Mouse (Mus musculus) heart, postnatal 14 days (tissue): Measurements from ENCODE around the gene Ccdc157. TPM values are rescaled to one million over a fixed set of nuclear protein-coding genes. Genes with fewer than 3 reads are reported as not detected.
"Not testable (repeated sequence)": the region's sequence is repeated elsewhere in the genome, so short reads cannot be mapped to it uniquely, and the experiment has no call there.

Experiments used
- DNase-seq, 2 experiments: peaks; one replicate each; pipeline ENCODE4 v3.0.0; 2021 to 2022
- intact Hi-C: fragments of 180-260 bp; cut with DNase I; formaldehyde crosslinking; loops from one replicate; pipeline ENCODE4 v1.15.1; 2025
- total RNA-seq, 2 experiments: library from RNA; stranded (reverse); gene quantifications; 2 replicates each; pipeline ENCODE4 v1.2.3; 2021

Gene Ccdc157
- total RNA-seq, 2 experiments from 2014 or later = 5.6 to 7.4 TPM

DNA sequence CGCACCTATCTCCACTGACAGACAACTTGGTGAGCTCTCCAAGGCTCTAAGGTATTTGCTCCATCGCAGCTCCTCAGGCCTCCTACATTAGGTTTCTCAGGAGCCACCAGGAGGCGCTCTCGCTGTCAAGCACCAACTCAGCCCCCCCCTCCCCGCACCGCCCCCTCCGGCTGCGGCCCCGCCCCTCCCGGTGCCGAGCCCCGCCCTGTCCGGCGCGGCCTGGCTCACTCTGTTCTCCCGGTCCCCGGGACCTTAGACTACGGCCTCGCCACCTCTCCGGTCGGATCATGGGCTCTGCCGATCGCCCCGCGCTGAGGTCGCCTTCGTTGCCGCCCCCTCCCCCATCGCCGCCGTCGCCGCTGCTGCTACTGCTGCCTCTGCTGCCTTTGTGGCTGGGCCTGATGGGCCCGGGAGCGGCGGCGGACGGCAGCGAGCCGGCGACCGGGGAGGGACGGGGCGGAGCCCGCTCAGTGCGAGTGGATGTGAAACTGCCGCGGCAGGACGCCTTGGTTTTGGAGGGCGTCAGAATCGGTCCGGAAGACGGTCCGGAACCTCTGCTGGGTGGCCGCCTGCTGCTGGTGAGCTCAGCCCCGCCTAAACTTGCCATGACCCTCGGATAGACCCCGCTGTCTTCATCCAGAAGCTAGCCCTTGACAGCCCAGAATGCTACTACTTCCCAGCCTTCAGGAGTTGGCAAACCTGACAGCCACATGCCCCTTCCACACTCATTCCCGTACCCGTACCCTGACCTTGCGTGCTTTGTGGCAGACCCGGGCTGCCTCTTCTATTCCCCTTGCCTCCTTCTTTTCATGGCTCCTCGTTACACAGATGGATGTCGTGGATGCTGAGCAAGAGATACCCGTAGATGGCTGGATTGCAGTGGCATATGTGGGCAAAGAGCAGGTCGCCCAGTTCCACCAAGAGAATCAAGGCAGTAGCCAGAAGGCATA lies 24.8 kb downstream of the Ccdc157 start, which contains the start of gene Rnf215:
Rnf215 (plus strand) TSS at position 217 of the 950 bp plus-strand sequence.
- DNase-seq = peak; percentile 94 to 95
- intact Hi-C loops = loop anchor here (1.0 to 2.0 kb wide), 3 partner anchors 25 to 288 kb away; partner anchors contain the start of genes Ccdc157 and Sf3a1

DNA sequence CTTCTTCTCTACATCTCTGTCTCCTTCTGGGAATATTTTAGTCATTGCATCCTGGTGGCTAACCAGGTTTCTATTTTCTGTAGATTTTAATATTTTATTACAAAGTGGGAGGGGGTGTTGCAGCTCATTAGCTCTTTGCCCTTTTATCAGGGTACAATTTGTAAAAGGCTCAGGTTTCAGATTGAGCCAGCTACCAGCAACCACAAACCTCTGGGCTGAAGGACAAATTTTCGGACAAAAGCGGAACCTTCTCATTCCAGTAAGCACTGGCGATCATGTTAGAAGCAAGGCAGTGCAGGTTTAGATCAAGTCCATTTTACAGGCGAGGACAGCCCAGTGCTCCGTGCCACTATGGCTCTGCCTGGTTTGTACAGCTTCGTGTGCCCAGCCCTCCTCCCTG lies 25.7 kb downstream of the Ccdc157 start:
- no peak for DNase-seq
- intact Hi-C loops = loop anchor here (1.0 to 2.0 kb wide), 2 partner anchors 86 to 288 kb away; no protein-coding TSS in a partner anchor

DNA sequence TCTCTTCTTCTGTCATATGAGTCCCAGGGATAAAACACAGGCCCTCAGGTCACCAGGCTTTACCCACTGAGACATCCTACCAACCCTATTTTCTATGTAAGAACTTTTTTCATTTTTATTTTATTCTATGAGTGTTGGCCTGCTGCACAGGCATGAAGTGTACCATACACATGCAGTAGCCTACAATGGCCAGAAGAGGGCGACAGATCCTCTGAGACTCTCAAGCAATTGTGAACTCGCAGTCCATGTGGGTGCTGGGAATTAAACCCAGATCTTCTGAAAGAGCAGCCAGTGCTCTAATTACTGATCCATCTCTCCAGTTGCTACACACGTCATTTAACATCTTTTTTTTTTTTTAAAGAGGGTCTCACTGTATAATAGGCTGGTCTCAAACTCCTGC lies 26.6 kb downstream of the Ccdc157 start:
- intact Hi-C loops = no loop called here

DNA sequence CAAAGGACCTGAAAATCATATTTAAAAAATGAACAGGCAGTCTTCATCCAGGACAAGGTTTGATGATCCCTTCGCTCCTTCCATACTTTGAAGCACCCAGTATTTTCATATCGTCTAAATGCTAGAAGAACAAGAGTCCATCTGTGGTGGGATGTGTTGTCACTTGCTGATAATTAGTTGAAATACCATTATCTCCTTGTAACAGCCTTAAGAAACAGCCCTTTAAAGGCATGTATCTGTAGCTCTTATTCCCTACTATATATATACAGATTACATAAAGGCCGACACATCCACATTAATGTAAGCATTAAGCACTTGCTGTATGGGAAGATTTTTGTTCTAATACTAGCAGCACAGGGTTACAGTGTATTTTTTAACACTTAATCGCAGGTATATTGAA lies 31.6 kb downstream of the Ccdc157 start:
- intact Hi-C loops, DNase-seq: not testable (repeated sequence)

More for the DNA sequence above, 26.6 kb downstream of the Ccdc157 start:
- DNase-seq = no peak

DNA sequence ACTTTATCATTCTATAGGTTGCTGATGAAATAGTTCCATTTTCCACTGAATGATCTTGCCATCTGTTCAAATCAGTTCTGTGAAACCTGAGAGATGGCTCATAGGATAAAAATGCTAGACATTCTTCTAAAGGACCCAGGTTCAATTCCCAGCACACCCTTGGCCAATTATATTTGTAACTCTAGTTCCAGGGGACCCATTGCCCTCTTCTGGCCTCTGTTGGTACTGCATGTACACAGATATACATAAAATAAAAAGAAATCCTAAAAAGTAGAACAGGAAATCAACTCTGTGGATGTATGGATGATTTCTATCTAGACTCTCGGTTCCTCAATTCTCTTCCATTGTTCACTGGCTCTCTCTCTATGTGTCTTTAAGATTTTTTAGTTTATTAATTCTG lies 33.0 kb downstream of the Ccdc157 start:
- intact Hi-C loops = no loop called here
- DNase-seq = no peak

DNA sequence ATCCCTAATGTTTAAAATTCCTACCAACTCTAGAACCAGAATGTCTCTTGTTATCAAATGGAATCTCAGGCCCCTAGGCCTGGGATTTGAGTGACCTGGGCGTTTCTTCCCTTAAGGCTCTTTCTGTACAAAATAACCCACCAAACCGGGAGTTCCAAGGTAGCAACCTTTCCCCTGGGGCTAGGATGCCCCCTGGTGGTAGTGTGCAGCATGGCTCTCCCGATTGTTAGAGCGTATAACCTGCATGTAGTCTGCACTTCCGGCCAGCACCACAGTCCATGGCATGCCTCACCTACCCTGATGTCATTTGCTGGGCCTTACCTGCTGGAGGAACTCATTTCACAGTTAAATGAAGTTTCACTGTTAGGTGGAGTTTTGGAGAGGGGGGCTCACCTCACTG lies 36.2 kb downstream of the Ccdc157 start:
- intact Hi-C loops = loop anchor here (2.0 kb wide), 1 partner anchor 29 kb away; the partner anchor contains the start of gene Mtfp1
- DNase-seq = peak in 1 of 2 experiments; percentile 43

DNA sequence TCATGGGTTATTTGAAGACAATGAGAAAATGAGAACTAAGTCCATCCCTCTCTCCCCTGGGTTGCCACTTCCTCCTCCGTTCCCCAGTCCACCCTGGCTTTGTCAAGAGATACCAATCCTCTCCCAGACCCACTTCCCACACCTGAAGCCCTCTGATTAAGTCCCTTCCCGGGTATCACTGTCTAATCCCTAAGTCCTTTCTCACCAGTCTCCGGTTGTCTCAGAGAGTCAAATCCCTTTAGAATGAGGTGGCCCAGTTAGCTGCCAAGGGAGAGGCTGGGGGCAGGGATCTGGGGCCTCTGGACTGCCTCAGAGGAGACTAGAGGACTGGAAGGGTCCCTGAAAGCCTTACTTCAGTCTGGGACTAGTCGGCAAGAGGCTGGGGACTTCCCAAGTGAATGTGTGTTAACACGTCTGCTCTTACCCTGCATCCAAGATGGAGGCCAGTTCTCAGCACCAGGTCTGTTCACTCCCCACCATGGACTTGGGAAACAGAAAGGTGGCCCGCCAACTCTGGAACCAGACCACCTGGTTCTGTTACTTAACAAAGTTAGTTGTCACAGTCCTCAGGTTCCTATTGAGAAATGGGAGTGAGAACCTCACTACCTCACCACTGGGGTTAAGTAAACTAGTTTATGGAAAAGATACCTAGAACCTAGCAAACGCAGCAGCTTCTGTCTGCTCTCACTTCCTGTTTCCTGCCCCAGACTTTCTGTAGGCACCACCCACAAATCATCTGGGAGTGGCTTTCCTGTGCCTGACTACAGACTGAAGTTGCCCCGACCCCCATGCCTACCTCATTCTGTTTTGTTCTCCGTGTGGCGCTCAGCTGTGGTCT lies 37.1 kb downstream of the Ccdc157 start, which contains the start of gene Sec14l2:
Sec14l2 (minus strand) TSS at position 674 of the 838 bp plus-strand sequence.
- intact Hi-C loops = no loop called here
- DNase-seq = no peak

DNA sequence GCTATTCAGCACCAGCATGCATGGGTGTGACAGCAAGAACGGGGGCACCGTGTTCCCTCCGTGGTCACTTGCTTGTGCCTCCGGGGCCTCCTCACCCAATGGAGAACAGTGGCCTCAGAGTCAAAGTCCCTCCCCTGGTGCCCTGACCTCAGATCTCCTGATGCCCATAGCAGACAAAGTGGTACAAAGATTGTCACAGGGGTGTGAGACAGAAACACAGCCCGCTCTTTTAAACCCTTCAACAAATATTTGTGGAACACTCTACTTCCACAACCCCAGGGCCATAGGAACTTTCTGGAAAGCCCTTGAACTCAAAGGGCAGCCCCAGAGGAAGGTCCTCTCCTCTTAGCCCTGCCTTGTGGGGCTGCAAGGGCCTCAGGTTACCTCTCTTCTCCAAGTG lies 37.9 kb downstream of the Ccdc157 start:
- no peak for DNase-seq
- intact Hi-C loops = no loop called here

DNA sequence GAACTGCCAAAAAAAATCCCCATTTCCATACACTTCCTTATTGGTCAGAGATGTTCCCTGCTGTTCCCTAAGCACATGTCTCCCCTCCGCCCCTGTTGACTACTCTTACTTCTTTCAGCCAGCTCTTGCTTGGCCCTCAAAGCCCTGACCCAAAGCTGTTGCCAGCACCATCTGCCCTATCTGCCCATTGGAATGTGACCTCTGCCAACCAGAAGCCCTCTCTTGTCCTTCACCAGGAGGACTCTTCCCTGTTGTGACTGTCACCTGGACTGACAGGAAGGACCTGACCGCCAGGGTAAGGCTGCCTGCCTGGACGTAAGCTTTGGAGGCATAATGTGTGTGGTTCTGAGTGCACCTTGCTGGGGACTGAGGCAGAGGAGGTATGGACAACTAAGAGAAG lies 38.4 kb downstream of the Ccdc157 start:
- intact Hi-C loops = no loop called here
- no peak for DNase-seq

DNA sequence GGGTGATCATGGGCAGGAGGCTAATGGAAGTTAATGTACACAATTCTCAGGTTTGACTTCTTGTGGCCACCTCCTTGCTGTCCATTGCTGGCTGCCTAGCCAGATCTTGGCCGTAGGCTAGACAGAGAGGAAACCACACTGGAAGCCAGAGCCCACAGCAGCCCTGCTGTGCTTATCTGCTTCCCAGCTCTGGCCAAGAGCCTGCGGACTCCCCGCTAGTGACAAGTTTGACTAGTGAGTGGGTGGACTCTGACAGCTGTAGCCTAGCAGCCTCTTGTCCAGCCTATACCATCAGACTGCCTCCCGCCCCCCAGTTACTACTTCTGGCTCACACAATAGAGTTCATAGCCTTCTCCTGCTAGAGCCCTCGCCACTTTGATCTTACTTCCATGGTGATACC lies 40.5 kb downstream of the Ccdc157 start:
- DNase-seq = no peak
- intact Hi-C loops = no loop called here

DNA sequence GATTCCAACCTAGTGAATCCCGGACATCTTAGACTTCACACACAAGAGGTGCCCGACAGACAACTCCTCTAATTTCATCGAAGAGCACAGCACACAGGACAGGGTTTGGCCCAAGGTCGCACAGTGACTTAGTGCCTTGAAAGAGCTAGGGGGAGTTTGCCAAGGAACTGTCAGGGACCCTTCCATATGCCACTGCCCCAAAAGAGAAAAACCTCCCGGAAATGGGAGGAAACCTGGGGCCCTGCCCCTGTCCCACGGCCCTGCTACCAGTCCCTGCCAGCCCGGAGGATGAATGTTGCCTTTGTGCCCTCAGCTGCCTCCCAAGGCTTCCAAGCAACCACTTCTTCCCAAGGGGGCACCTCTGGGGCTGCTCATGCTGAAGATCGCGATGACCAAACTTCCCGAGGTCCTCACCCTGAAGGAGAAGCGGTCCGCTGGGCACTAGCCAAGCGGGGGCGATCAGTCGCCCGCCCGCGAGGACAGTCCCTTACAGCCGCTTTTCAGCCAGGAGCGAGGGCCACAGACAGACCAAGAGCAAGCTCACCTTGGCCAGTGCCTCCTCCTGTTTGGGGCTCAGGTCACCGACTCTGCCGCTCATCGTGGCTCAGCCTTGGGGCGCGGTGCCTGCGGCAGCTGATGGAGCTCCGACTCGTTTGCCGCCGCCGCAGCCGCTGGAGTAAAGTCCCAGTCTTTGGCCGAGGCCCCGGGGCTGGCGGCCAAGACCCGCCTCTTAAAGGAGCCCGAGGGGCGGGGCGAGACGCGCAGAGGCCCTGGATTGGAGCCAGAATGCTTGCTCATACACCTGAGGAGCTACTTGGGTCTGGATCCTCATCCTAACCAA lies 41.8 kb downstream of the Ccdc157 start:
- peak; percentile 66 to 73 for DNase-seq
- intact Hi-C loops = no loop called here

DNA sequence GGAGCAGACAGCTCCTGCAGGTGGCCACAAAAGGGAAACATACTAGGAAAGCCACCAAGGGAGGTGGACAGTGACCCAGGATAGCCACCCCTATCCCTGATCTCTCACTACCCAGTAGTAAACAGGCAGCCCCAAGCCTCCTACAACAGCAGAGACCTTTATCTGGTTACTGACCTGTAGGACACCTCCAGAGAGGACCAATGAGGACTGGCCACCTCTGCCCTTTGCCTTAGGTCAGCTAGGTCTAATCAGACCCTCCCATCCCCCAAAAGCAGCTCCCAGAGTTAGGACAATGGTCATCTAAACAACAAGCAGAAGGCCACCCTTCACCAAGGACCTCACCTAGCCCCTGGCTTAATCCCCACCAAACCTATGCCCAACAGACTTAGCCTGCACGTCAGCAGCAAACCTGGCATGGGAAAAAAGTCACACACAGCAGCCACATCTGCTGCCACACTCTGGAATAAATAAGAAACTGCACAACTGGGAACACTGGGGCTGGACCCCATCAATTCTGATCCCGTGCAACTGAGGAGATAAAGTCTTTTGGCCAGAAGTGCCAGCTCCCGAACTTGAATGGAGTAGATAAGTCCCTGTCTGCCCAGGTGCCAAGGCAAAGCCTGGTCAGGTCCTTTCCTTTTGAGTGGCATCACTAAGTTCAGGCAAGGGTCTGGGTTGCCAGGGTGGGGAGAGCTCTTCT lies 42.6 kb downstream of the Ccdc157 start:
- DNase-seq = no peak
- intact Hi-C loops = no loop called here

DNA sequence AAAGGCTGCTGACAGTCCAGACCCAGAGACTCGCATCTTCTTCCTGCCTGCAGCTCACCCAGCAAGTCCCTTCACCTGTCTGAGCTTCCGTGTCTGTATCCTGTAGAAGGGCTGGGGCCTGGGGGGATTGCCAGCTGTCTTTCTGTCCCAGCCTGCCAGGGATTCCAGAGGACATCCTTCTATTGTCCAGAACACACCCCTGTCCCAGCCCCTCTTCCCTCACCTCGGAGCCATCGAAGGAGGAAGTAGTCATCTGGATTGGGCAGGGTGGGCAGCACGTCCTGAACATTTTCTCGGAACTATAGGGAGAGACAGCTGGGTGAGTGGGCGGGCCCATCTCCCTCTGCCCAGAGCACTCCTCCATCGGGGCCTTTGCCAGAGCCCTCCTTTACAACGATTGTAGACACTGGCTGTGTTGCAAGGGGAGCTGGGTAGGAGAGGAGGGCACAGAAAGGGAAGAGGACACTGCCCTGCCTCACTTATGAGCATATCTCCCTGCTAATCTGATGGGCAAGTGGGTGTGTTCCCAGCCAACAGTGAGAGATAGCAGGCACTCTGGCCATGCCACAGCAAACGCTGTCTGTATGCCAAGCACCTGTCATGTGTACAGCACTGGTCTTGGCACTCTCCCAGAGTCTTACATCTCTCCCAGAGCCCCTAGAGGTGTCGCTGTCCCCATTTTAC lies 43.5 kb downstream of the Ccdc157 start:
- no peak for DNase-seq
- intact Hi-C loops = no loop called here

DNA sequence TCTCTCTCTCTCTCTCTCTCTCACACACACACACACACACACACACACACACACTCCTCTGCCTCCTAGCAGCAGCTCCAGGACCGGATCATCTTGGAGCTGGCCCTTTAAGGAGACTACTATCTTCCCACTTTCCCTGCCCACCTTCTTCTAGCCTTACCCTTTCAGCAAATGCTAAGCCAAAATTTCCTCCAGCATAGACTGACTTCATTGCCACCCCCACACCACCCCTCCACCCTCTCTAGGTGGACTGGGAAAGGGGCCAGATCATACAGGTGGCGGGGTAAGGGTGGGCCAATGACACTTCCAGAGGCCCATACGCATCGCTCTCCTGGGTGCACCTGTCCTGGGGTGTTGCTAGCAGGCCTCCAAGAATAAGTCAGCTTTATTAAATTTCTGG lies 44.7 kb downstream of the Ccdc157 start:
- intact Hi-C loops = no loop called here
- DNase-seq = no peak

DNA sequence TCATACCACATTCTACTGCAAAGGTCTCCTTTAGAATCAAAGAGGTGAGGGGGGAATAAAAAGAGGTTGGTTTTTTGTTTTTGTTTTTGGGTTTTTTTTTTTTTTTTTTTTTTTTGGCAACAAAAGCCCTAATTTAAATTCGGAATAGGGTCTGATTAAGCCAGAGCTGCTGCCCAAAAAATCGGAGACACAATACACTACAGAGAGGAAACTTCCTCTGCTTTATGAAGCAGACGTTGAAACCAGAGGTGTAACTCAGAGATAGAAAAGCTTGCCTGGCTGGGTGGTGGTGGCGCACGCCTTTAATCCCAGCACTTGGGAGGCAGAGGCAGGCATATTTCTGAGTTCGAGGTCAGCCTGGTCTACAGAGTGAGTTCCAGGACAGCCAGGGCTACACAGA lies 45.6 kb downstream of the Ccdc157 start:
- intact Hi-C loops, DNase-seq: not testable (repeated sequence)

DNA sequence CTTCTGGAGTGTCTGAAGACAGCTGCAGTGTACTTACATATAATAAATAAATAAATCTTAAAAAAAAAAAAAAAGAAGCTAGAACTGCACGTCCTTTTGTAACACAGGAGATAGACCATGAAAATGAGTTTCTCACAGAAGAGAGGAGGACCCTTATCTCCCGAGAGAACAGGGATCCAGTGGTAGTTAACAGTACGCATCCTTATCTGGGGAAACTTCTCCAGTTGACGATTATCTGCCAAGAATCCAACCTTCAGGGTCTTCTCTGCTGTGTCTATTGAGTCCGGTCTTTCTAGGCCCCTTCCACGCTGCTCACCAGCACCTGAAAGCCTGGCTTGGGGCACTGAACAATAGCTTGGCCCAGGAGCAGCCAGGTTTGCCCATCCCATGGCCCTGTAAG lies 46.1 kb downstream of the Ccdc157 start:
- intact Hi-C loops = no loop called here

DNA sequence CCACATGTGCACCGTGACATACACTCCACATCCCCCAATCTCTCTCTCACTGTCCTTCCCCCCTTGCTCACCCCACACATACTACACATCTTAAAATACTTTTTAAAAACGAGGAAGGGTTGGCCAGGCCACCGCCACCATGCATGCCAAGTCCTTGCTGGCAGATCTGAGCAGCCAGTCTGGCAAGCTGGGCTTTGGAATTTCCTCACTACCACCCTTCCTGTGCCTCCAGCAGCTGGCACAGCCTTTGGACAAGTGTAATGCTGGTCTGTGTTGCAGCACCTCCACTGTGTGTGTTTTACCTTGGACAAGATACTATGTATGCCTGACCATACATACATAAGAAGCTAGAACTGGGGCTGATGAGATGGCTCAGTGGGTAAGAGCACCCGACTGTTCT lies 46.6 kb downstream of the Ccdc157 start:
- no peak for DNase-seq
- intact Hi-C loops = no loop called here

More for the DNA sequence above, 46.1 kb downstream of the Ccdc157 start:
- DNase-seq = no peak

DNA sequence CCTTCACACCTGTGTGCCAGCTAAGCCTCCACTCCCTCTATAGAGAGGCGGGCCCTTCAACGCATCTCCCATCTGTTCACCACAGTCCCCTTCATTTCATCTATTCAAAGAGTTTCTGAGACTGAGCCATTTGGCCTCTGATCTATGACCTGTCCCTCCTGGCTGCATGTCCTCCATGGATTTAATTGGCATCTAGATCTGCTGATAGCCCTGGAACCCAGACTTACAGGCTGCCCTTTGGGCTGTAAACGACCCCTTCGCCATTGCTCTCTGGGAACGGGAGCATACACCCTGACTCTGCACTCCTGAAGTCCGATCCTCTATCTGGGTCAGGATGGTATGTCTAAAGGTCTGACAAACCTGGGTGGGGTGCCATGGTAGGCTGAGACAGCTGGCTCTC lies 47.2 kb downstream of the Ccdc157 start:
- no peak for DNase-seq
- intact Hi-C loops = no loop called here

DNA sequence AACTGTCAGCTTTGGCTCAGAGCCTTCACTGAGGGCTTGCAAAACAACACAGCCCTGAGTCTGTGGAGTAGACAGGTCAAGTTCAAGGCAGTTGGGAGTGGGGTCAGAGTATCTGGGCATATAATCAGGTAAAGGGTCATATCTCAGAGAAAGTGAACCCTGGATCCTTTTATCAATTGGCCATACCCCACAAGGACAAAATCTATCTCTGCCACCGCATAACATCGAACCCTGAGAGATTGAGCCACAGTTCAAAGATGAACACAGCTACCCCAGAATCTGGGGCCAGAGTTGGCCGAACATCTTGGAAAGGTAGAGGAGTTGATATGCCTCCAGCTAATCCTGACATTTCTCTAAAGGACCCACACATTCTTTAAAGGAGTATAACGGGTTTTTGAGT lies 48.1 kb downstream of the Ccdc157 start:
- intact Hi-C loops = no loop called here
- DNase-seq = no peak
